Mouse (Mus musculus) spleen, postnatal 4 days (tissue): Measurements from ENCODE around the gene Vmn1r84.

Experiments used
- DNase-seq, 2 experiments: peaks; one replicate each; pipeline ENCODE4 v3.0.0; 2022; ENCODE audit warnings: low spot score in 2 of 2

Gene Vmn1r84

DNA sequence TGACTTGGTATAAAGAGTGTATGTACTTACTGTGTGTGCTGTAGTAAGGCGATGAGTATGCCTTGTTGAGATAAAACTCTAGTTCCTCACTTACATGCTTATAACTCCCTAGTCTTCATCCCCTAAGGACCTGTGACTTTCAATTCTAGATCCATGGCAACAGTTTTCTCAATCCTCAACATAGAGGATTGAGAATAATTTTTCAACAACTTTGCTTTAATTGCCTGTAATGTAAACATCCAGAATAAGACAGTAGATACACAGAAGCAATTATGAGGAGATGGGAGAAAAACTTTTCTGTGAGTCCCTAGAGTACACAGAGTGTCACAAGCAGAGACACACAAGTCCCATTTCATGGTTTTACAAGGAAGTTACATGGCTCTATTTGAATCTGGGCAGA is at the start of gene Vmn1r84:
TSS of gene Vmn1r84 (minus strand) at position 101 of the 400 bp plus-strand sequence.
- DNase-seq, result no peak

DNA sequence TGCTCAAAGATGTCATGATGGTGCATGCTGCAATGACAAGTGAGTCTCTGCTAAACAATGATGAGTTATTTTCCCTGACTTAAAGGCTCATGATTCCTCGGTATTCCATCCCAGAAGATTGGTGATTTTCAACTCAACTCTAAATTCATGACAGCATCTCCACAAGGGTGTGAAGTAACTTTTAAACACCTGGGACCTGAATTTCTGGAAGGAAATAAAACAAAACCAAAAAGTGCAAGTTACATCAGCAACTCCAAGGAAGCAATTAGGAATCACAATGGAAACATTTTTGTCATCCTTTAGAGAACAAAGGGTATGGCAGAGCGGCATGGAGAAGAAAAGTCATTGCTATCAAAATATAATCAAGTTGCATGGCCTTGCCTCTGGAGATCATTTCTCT is 39.7 kb downstream of the Vmn1r84 start, which contains the start of gene Vmn1r83:
TSS of gene Vmn1r83 (minus strand) at position 101 of the 400 bp plus-strand sequence.
- DNase-seq, result no peak
